Mouse (Mus musculus) embryonic facial prominence, embryonic 15.5 days (tissue): ENCODE measurements around the gene Cep19. TPM values are rescaled to one million over a fixed set of nuclear protein-coding genes. Genes with fewer than 3 reads are reported as not detected.

Experiments used
- ATAC-seq: fragments of 200-750 bp; cut with Nextera tagmentation; 2 replicates; pipeline ENCODE4 v1.8.0; 2017; ENCODE audit warnings: low read depth, moderate TSS enrichment; ENCODE audit not compliant: insufficient number of reproducible peaks, low FRiP score, low TSS enrichment
- H3K27ac ChIP-seq: fragments of 300-500 bp; sonication (generic); replicated peaks from 2 replicates; pipeline ENCODE4 v1.5.1; 2015; ENCODE audit warnings: mild to moderate bottlenecking, inconsistent platforms
- H3K27me3 ChIP-seq: fragments of 300-500 bp; sonication (generic); 2 replicates; pipeline ENCODE4 v1.6.1; 2015; ENCODE audit warnings: inconsistent platforms
- H3K36me3 ChIP-seq: fragments of 300-500 bp; sonication (generic); 2 replicates; pipeline ENCODE4 v1.6.1; 2015; ENCODE audit warnings: mild to moderate bottlenecking, inconsistent platforms
- H3K4me1 ChIP-seq: fragments of 300-500 bp; sonication (generic); 2 replicates; pipeline ENCODE4 v1.6.1; 2015; ENCODE audit warnings: inconsistent platforms
- H3K4me2 ChIP-seq: fragments of 300-500 bp; sonication (generic); replicated peaks from 2 replicates; pipeline ENCODE4 v1.6.1; 2015; ENCODE audit warnings: mild to moderate bottlenecking, inconsistent platforms
- H3K4me3 ChIP-seq: fragments of 300-500 bp; sonication (generic); replicated peaks from 2 replicates; pipeline ENCODE4 v1.5.1; 2015; ENCODE audit warnings: mild to moderate bottlenecking, inconsistent platforms
- H3K9ac ChIP-seq: fragments of 300-500 bp; sonication (generic); 2 replicates; pipeline ENCODE4 v1.6.1; 2015; ENCODE audit warnings: inconsistent platforms
- H3K9me3 ChIP-seq: fragments of 300-500 bp; sonication (generic); replicated peaks from 2 replicates; pipeline ENCODE4 v1.6.1; 2016; ENCODE audit warnings: inconsistent platforms
- WGBS: fragments of 180-500 bp; shearing (Covaris S2); methylation state at CpG from one replicate; pipeline ENCODE4 v1.1.7; 2015; 5-methylcytosine and 5-hydroxymethylcytosine counted together
- polyA plus RNA-seq: library from polyadenylated mRNA; unstranded; fragments of >200 nt; fragmentation: Nextera tagmentation; extraction: Ambion mirVana; gene quantifications from 2 replicates; pipeline ENCODE4 v1.2.1, GENCODE M21; 2015

Cep19 gene
- polyA plus RNA-seq, 1 experiment from 2014 or later, result 29.9 TPM

DNA sequence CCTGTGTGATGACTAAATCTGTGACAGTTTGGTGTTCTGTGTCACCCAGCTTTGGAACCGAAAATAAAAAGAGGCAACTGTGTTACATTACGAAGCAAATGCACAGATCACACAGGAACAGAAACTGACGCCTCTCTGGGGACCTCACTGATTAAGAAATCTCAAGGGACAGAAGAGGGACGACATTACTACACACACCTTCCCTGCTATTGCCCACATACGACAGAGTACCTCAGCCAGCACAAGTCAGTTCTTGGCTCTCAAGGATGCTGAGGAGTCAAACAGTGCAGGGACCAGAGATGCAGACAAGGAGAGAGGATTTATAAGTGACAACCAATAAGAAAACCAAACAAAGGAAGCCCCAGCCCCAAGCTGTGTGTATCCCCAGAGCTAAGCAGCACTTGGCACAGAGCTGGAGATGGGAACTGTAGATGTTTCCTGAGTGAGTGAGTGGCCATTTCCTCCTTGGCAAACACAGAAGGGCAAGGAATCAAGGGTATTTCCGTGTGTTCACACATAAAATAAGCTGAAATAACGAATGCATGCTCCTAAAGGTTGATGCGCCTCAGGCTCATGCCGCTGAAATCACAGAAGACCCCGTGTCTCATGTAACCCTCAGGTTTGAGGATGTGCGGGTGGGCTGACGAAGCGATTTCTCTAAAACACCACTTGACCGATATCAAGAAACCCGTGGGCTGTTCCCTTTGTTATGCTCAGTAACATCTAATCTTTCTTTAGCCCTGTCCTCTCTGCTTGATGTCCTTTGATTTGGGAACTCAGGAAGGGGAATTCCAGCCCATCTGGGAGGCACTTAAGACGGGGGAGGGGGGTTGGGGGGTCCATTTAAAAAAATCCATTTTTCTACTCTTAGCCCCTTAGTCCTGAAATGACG, 25.1 kb downstream of the Cep19 start:
- no peaks in the 10 kb centered on the region for H3K9me3 ChIP-seq
- no peaks in the 10 kb centered on the region for H3K27me3 ChIP-seq
- ATAC-seq, result no peak
- no peak overlapping the region for H3K4me3 ChIP-seq
- WGBS, result 64% methylated on average over 17 of the region's 17 CpGs
- H3K9ac ChIP-seq, result no peak overlapping the region
- H3K4me2 ChIP-seq, result no peak overlapping the region
- H3K4me1 ChIP-seq, result no peaks in the 10 kb centered on the region
- no peak overlapping the region; the same call in 1 of the 2 replicates for H3K27ac ChIP-seq
- H3K36me3 ChIP-seq, result no peaks in the 10 kb centered on the region

DNA sequence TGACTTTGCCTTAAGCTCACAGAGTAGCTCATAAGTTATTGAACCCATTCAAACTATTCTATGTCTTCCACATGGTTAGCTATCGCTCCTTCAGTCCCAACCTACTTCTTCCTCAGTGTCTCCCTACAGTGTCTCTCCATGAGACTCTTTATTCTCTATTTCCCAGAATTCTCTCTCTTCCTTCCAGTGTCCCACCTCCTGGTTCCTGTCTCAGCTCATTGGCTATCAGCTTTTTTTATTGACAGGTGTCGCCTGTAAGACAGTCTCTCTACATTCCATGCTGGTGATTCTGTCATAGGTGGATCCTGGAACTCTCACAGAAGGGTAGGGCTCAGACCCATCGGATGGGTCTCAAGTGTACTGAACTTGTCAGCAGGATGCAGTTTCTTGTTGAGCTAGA, 25.8 kb downstream of the Cep19 start:
- H3K4me3 ChIP-seq, result no peak overlapping the region
- no peak overlapping the region for H3K4me2 ChIP-seq
- no peaks in the 10 kb centered on the region for H3K36me3 ChIP-seq
- no peaks in the 10 kb centered on the region for H3K9me3 ChIP-seq
- 85% methylated on average over 3 of the region's 3 CpGs for WGBS
- no peak overlapping the region for H3K27ac ChIP-seq
- no peaks in the 10 kb centered on the region for H3K27me3 ChIP-seq
- no peaks in the 10 kb centered on the region for H3K4me1 ChIP-seq
- ATAC-seq, result no peak
- no peak overlapping the region for H3K9ac ChIP-seq

DNA sequence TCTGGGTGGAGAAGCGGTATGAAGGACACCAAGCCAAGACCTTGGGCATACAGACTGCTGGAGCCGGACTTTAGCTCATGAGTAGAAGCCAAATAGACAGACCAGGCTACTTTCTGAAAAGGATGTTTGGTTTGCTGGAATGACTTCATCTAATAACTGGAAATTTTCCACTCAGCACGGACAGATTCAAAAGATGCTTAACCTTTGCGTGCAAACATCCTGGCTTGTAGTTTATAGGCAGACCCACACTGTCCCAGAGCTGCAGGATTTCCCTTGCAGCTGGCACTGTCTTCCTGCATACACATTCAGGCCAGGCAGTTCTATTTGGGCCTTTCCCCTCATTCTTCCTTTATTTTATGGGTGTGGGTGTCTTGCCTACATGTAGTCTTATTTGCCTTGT, 27.4 kb downstream of the Cep19 start:
- Histone ChIP-seq H3K9me3 (no peaks in the 10 kb centered on the region), H3K27me3 (no peaks in the 10 kb centered on the region), H3K27ac (no peak overlapping the region; the same call in 1 of the 2 replicates), H3K36me3 (no peaks in the 10 kb centered on the region), H3K4me2 (no peak overlapping the region), H3K9ac (no peak overlapping the region), H3K4me3 (no peak overlapping the region), H3K4me1 (no peaks in the 10 kb centered on the region)
- WGBS, result 80% methylated on average over 4 of the region's 4 CpGs
- ATAC-seq, result no peak

DNA sequence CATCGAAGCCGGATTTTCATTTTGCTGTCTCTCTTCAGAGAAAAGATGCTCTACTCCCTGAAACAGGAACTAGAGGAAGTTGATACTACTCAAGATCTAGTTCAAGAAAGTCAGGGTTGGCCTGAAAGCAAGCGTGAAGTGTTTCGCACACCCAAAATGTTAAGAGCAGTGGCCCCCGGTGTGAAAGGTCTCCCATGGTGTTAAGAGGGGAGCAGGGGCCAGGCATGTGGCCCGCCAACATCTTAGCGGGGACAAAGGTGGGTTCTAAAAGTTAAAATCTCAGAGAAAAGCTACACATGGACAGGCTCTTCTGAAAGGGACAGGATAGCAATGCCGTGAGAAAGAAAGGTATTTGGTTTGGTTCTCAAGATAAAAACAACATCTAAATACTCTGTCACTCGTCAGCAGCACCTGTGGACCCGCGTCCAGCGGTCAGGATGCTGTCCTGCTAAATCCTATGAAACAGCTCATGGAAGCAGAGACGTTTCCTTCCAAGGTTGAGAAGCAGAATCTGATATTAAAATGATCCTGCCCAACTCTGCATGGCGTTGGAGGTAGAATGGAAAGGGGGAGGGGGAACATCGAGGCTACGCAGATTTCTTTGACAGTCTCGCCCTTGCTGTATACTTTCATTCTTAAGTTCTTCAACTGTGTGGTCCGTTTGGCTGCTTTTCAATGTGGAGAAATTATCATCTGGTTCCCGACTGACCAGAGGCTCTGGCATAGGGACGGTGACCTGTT, 30.0 kb downstream of the Cep19 start:
- H3K9ac ChIP-seq, result no peak overlapping the region
- no peak overlapping the region for H3K27ac ChIP-seq
- no peak for ATAC-seq
- 74% methylated on average over 20 of the region's 20 CpGs for WGBS
- no peak overlapping the region for H3K4me3 ChIP-seq
- H3K27me3 ChIP-seq, result no peaks in the 10 kb centered on the region
- H3K36me3 ChIP-seq, result no peaks in the 10 kb centered on the region
- H3K4me1 ChIP-seq, result no peaks in the 10 kb centered on the region
- H3K4me2 ChIP-seq, result no peak overlapping the region; the same call in 1 of the 2 replicates
- no peaks in the 10 kb centered on the region for H3K9me3 ChIP-seq

DNA sequence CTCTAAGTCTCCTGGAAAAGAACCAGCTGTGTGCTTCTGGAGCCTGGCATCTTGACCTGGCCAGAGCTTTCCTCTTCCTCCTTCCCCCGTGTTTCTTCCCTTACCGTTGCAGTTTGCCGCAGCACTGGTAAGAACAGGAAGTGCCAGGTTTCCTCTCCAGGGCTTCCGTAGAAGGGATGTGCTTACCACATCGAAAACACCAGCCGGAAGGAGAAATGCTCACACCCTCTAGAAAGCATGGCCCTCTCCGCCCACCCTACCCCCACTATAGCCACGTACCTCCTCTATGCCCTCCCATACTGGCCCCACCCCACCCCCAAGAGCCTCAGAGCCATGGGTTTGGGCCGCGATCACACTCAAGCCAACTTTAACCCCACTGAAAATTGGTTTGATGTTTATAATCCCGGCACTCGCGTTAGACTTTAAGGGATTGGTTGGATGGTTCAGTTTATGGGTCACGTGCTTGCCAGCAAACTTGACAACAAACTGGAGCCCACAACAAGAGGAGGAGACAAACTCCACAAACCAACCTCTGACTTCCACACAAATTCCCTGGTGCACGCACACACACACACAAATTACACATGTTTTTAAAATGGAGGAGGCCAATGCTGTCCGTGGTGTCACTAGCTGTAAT, 30.7 kb downstream of the Cep19 start:
- Histone ChIP-seq H3K4me2 (no peak overlapping the region; the same call in 1 of the 2 replicates), H3K27ac (no peak overlapping the region), H3K36me3 (no peaks in the 10 kb centered on the region), H3K4me3 (no peak overlapping the region), H3K27me3 (no peaks in the 10 kb centered on the region), H3K9ac (no peak overlapping the region), H3K9me3 (no peaks in the 10 kb centered on the region), H3K4me1 (no peaks in the 10 kb centered on the region)
- 63% methylated on average over 16 of the region's 16 CpGs for WGBS
- ATAC-seq, result no peak; the same call in 1 of the 2 replicates

DNA sequence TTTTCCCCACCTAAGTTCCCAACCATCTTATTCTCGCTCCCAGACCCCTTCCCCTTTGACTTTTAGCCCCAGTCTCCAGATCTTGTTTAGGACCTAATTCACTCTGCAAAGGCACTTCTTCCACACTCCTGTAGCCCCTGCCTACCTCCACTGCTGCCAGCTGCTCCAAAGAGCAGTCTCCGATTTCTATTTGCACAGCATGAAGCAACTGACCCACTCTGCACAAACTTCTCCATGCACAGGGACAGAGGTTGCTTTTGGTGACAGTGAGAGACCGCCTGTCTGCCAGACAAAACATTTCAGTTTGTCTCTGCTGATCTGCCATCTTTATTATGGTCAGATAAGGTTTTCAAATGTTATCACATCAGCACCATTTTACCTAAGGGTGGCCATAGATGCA, 33.5 kb downstream of the Cep19 start:
- no peaks in the 10 kb centered on the region for H3K4me1 ChIP-seq
- ATAC-seq, result no peak
- no peak overlapping the region for H3K9ac ChIP-seq
- WGBS, result 81% methylated on average over 3 of the region's 3 CpGs
- H3K36me3 ChIP-seq, result no peaks in the 10 kb centered on the region
- no peaks in the 10 kb centered on the region for H3K9me3 ChIP-seq
- H3K4me2 ChIP-seq, result no peak overlapping the region
- H3K4me3 ChIP-seq, result no peak overlapping the region
- no peak overlapping the region for H3K27ac ChIP-seq
- no peaks in the 10 kb centered on the region for H3K27me3 ChIP-seq

DNA sequence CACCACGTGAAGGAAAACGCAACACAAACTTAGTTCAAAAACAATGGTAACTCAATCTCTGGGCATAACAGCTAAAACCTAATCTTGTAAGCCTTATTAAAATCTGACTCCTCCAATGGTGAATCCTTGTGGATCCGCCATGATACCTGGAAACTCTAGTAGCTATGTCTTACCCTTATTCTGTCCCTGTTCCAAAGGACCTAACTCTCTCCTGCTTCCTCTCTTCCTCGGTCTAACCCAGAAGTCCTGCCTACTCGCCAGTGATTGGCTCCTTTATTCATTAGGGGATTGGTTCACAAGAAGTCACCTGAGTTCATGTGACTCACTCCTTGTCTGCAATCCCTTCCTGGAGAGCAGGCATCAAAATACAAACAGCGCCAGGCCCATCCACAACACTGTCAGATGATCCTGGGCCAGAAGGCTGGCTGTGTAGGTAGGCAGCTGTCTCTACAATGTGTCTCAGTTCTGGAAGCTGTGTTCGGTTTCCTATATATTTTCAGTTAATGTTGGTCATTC, 36.3 kb downstream of the Cep19 start:
- Histone ChIP-seq H3K27ac (no peak overlapping the region), H3K9me3 (no peaks in the 10 kb centered on the region), H3K9ac (no peak overlapping the region), H3K27me3 (no peaks in the 10 kb centered on the region), H3K4me1 (no peaks in the 10 kb centered on the region), H3K36me3 (no peaks in the 10 kb centered on the region), H3K4me2 (no peak overlapping the region), H3K4me3 (no peak overlapping the region)
- WGBS, result 72% methylated on average over 7 of the region's 7 CpGs
- ATAC-seq, result no peak

DNA sequence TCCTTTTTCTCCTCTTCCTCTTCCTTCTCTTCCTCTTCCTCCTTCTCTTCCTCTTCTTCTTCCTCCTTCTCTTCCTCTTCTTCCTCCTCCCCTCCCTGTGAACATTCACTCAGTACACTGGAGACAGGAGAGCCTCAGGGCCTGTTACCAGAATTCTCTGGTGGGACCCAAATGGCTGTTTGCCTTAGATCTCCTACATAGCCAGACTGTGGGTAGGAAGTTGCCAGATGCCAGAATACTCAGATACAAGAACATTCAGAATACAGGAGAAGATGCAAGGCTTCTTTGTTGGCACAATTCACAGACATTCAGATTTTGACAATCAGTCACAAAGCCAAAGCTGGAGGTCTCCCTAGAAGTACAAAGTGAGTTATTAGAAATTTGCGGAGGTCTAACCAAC, 39.4 kb downstream of the Cep19 start:
- H3K4me2 ChIP-seq, result no peak overlapping the region
- no peaks in the 10 kb centered on the region for H3K27me3 ChIP-seq
- ATAC-seq, result no peak
- H3K9me3 ChIP-seq, result 0 out of 2 replicates have a peak, but pooled peaks cover 7% of the 10 kb centered on the region
- H3K27ac ChIP-seq, result no peak overlapping the region
- peaks cover 11% of the 10 kb centered on the region for H3K36me3 ChIP-seq
- no peaks in the 10 kb centered on the region for H3K4me1 ChIP-seq
- H3K4me3 ChIP-seq, result no peak overlapping the region
- H3K9ac ChIP-seq, result no peak overlapping the region
- WGBS, result 89% methylated on average over 1 of the region's 1 CpGs

DNA sequence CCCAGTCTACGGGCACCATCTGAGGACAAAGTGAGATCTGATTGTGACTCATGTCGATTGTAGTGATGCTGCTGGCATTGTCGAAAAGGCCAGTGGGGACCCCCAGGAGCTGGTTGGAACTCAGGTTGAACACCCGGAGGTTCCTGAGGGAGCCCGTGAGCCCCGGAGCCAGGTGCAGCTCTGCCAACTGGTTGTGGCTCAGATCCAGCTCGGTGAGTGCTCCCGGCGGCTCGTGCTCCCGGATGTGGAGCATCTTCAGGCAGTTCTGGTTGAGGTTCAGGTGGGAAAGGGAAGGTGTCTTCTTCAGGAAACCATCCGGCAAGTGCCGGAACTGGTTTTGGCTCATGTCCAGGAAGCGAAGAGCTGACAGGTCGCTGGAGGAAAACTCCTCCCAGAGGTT, 44.2 kb downstream of the Cep19 start:
- Histone ChIP-seq H3K9me3 (0 out of 2 replicates have a peak, but pooled peaks cover 7% of the 10 kb centered on the region), H3K4me2 (no peak overlapping the region), H3K27ac (no peak overlapping the region), H3K9ac (no peak overlapping the region), H3K27me3 (no peaks in the 10 kb centered on the region), H3K36me3 (peaks cover 18% of the 10 kb centered on the region), H3K4me3 (no peak overlapping the region), H3K4me1 (no peaks in the 10 kb centered on the region)
- no peak for ATAC-seq
- 88% methylated on average over 15 of the region's 15 CpGs for WGBS

DNA sequence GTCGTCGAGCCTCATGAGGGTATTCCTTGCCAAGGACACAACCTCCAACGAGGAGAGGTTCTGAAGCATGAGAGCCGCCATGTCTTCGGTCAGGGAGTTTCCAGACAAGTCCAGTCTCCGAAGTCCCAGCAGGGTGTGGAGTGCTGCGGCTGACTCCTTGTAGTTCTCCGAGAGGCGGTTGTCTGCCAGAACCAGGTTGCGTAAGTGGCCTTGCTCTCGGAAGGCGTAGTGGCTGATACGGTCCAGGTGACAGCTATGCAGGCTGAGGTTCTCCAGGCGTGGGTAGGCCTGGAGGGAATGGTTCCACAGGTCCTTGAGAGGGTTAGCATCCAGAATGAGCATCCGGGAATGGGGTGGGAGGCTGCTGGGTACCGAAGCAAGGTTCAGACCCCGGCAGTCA, 45.0 kb downstream of the Cep19 start:
- Histone ChIP-seq H3K9ac (no peak overlapping the region), H3K27me3 (no peaks in the 10 kb centered on the region), H3K9me3 (0 out of 2 replicates have a peak, but pooled peaks cover 7% of the 10 kb centered on the region), H3K4me2 (no peak overlapping the region), H3K27ac (no peak overlapping the region), H3K36me3 (peaks cover 18% of the 10 kb centered on the region), H3K4me1 (no peaks in the 10 kb centered on the region), H3K4me3 (no peak overlapping the region)
- WGBS, result 88% methylated on average over 17 of the region's 17 CpGs
- ATAC-seq, result no peak
